Mouse (Mus musculus) CH12F3 (cell line): ENCODE data around the gene Tbc1d8.

Experiments used
- in situ Hi-C: fragments of 300-500 bp; cut with MboI; formaldehyde crosslinking; loops from 2 replicates; pipeline ENCODE4 v1.14.3; 2020; ENCODE audit warnings: low sequenced_read_pairs

Tbc1d8 gene

DNA sequence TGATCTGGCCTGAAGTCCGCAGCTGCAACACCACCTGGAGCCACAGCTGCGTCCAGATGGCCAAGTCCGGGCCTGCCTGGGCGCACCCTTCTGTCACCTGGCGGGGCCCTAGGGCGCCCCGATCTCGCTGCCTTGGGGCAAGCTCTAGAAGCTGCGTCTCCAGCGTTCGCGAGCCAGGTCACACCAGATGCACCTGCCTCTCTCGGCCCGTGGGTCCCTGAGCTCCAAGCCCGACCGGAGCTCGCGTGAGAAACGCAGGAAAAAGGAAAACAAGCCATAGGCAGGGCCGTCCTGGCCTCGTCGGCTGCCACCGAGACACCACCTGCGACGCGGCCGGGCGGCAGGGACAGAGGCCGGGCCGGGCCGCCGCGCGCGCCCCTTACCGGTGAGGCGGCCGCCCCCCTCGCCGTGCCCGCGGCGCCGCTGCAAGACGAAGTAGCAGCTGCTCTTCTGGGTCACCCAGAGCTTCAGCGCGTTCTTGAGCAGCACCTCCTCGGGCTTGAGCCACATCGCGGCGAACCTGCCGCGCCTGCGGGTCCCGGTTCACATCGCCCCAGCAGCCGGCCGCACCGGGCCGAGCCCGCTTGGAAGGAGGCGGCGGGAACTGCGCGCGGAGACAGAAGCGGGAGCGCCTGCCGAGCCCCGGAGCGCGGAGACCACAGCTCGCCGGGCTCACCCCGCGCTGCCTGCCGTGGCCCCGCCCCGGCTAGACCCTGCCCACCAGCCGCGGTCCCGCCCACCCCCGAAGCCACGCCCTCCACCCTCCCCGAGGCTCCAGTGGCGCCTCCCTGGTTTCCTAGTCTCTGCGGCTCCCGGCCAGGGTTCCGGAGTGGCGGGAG, at the start of gene Tbc1d8:
Tbc1d8 (minus strand) TSS at position 699 of the 839 bp plus-strand sequence.
- in situ Hi-C loops, result no loop called here

DNA sequence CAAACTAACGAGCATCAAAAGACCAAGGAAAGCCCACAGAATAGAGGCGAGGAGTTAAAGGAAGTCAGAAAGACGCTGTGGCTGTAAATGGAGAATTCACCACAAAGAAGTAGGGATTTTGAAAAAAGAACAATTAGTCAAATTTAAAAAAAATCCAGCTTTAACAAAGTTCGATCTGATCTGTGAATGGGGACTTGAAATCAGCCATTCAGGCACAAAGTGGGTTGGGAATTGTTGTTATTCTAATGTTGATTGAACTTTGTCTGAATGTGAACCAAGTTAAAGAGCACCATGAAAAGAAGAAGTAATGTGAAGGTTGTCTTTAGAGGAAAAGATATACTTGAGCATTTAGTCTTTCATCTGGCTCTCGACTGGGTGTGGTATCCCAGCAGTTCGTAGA, 49.8 kb upstream of the Tbc1d8 start:
- in situ Hi-C loops, result loop anchor here (5.0 kb wide), 1 partner anchor 516 kb away; no protein-coding TSS in a partner anchor

DNA sequence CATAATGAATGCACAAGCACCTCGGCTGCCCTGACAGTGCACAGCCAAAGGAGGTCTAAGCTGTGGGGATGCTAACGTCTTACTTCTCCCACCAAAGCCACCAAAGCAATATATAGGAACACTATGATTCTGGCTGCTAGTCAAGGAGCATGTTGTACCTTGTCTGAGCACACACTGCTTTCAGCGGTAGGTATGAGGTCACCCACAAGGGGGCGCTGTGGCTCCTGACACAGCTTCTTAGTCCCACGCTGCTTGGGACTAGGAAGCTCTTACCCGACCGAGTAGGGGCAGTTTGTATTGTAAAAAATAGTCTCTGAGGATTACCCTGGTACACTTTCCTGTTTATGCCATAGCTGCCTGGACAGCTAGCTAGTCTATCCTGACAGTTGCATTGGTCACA, 48.9 kb upstream of the Tbc1d8 start:
- in situ Hi-C loops, result loop anchor here (5.0 kb wide), 1 partner anchor 515 kb away; no protein-coding TSS in a partner anchor

DNA sequence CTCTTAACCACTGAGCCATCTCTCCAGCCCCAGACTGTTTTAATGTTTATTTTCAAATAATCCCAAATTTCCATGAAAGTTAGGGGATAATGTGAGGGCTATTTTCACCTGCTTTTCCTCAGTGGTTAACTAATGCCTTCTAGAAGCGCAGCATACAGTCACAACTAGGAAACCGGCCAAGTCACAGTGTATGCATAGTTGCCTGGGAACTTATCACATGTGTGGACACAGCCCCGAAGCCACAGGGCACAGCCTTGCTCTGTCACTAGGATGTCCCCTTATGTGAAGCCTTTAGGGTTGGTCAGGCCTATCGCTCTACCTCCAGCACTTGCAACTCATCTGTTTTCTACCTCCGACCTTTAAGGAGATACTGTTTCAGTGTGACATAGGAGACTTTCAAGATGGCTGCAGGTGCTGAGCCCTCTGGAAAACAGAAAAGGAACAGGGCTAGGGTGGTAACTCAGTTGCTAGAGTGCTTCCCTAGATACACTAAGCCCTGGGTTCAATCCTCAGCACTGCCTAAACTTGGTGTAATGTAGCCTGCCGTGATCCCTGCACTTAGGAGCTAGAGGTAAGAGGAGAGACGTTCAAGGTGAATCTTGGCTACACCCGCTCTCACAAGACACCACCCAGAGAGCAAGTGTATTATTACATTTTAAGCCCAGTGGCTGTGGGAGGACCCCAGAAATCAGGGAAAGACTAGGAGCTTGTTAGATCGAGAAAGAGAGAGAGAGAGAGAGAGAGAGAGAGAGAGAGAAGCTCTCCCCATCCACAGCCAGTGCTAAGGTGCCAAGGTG, 48.0 kb upstream of the Tbc1d8 start:
- in situ Hi-C loops, result loop anchor here (5.0 kb wide), 1 partner anchor 514 kb away; no protein-coding TSS in a partner anchor

DNA sequence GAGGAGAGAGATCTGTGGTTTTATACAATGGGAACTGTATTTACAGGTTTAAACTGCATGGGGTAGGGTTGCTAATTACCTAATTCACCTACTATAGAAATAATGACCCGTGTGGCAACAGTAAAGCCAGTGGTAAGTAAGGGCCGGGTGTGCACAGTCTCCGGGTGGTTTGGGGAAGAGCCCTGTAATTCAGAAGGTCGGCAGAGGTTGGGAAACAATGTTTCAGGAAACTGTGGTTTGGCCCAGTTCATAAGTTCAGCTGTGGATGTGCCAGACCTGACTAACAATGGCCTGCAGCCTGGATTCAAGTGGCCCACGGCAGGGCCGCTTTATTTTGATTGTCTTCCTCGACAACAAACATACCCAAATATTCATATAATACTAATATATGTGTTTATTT, 47.2 kb upstream of the Tbc1d8 start:
- in situ Hi-C loops, result loop anchor here (5.0 kb wide), 1 partner anchor 513 kb away; no protein-coding TSS in a partner anchor

DNA sequence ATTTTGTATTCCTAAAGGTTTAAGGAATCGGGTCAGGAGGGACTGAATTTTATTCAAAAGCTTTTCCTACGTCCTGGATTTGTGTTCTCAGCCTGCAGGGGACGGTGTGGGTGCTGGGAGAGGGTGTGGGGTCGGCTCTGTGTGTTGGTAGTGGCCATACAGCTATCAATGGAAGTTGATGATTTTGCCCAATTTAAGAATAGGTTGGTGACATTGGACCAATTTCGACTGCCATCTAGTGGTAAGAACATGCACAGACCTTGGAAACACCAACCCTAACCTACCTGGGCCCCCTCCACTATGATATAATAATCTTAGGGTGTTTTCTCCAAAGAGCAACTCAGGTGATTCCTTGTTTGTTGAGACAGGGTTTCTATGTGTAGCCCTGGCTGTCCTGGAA, 44.0 kb upstream of the Tbc1d8 start:
- in situ Hi-C loops, result no loop called here

DNA sequence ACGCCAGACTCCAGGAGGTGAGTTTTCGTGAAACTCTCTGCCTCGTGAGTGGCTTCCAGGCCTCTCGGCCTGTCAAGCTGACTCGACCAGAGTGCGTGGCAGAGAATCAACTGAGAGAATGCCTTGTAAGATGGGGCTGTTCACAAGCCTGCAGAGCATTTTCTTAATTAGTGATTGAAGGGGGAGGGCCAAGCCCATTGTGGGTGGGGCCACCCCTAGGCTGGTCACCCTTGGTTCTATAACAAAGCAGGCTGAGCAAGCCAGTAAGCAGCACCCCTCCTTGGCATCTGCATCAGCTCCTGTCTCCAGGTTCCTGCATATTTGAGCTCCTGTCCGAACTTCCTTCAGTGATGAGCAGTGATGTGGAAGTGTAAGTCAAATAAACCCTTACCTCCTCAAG, 42.8 kb upstream of the Tbc1d8 start:
- in situ Hi-C loops, result no loop called here

DNA sequence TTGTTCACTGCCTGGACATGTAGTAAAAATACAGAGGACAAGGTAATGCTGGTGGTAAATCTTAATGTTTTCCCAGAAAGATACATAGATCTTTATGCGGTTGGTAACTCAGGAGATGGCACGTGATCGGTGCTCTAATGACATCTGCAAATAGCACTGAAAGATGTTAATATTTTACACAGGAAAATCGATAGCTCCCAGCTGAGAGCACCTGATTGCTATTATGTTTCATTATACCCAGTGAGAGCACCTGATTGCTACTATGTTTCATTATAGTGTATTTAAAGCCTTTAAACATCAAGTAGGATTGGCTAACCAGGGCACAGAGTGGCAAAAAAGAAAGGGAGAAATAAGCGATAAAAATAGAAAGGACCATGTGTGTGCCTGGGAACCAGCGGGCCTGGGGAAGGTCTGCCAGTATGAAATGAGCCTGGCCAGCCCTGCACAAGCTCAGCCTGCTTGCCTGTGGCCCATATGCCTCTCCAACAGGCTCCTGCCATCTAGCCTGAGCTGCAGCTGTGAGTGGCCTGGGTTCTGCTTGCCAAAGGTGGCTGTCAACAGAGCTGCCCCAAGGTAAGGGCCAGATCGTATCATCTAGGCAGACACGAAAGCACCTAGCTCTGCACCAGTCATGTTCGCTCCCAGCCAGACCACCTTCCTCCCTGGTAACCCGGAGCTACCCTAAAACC, 36.9 kb upstream of the Tbc1d8 start:
- in situ Hi-C loops, result no loop called here

DNA sequence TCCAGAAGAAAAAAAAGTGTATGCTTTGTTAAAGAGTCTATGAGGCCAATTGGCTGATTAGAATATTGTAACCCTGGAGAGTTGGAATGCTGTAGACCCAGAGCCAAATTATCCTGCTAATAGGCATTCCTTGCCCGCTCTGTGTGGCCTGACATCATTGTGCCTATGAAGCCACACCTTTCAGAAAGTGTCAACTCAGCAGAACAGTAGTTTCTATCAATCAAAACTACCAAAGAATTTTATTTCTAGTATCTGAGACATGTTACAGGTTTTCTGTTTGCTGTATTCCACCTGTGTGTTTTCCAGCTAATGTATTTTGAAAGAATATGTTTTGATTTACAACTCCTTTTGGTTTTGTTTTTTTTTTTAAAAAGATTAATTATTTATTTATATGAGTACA, 33.6 kb upstream of the Tbc1d8 start:
- in situ Hi-C loops, result no loop called here

DNA sequence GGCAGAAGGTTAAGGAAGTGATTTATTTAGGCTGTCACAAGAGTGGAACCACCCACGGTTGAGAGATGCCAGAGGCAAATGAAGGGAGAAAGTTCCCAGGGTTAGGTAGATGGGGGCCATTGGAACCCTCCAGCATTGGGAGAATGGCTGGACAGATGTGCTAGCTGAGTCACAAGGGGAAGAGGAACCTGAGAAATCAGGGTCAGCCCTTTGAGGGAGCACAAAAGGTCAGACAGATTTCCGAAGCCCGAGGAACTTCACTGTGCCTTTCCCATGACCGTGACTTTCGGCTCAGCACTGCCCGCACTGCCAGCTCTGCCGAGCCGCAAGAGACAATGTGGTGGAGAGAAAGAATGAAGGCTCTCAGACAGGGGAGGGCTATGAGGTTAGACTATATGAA, 33.2 kb upstream of the Tbc1d8 start:
- in situ Hi-C loops, result no loop called here

DNA sequence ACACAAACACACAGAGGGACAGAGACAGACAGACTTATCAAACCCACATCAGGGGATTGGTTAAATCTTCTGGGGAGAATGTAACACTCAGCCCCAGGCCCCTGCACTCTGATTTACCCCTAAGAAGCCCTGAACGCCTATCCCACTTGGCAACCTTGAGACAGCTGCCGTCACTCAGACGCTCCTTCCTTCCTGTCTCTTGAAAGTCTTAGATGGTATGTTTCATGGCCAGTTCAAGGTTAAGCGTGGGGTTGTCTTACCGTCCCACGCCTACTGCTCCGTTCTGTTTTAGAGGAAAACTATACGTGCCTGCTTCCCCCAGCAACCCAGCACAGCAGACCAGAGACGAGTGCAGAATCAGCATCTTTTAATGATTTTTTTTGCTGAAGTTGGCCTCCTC, 27.0 kb upstream of the Tbc1d8 start:
- in situ Hi-C loops, result loop anchor here (10.0 kb wide), 1 partner anchor 111 kb away; no protein-coding TSS in a partner anchor

DNA sequence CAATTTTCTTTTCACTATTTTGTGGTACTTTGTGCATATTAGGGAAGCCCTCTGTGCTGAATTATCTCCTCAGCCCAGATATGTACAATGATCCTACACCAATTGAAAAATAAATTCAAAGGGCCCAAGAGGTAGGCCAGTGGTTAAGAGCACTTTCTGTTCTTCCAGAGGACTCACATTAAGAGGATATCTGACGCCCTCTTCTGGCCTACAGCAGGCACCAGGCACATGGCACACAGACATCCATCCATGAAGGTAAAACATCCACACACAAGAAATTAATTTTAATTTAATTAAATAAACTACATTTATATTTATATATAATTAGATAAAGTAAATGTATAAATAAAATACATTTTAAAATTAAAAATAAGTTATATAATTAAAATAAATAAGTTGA, 25.7 kb upstream of the Tbc1d8 start:
- in situ Hi-C loops, result loop anchor here (10.0 kb wide), 1 partner anchor 109 kb away; no protein-coding TSS in a partner anchor

DNA sequence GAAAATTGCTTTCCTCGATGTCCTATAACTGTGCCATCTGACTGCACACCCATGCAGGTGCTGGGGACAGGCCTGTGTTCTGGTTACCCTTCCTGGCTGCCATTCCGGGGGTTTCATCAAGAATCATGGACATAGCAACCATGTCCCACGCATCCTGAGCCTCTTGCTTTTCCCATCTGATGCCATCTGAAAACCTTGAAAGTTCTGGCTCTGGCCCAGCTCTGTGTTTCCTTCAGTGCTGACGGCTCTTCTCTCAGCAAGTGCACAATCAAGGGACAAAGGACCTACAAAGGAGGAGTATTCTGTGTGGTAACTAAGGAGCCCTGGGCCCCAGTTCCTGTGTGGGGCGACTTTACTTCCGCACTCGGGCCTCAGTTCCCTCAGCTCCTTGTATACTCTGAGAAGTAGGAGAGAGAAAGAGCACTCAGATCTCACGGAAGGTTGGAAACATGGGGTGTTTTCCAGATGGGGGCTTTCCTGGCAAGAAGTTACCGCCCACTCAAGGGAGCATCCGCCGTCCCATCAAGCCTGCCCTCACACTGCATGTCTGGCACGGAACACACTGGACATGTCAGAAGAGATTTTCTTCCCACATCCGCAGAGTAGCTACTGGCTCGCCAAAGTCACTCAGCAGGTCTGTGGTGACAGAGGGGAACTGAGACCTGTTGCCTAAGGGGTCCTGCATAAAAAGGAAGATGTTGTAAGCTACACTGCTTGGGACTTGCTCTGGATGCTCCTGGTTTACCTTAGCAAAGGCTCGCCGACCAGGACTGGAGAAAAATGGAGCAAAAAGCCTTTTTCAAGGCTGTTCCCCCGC, 24.5 kb upstream of the Tbc1d8 start:
- in situ Hi-C loops, result loop anchor here (10.0 kb wide), 1 partner anchor 108 kb away; no protein-coding TSS in a partner anchor

DNA sequence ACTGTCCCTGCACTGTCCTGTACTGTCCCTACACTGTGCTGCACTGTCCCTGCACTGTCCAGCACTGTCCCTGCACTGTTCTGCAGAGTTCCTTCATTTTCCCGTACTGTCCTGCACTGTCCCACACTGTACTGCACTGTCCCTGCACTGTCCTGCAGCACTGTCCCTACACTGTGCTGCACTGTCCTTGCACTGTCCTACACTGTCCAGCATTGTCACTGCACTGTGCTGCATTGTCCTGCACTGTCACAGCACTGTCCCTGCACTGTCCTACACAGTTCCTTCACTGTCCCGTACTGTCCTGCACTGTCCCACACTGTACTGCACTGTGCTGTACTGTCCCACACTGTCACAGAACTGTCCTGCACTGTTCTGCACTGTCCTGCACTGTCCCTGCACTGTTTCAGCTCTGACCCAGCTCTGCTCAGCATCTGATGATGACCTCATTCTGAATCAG, 21.0 kb upstream of the Tbc1d8 start:
- in situ Hi-C loops, result no loop called here

DNA sequence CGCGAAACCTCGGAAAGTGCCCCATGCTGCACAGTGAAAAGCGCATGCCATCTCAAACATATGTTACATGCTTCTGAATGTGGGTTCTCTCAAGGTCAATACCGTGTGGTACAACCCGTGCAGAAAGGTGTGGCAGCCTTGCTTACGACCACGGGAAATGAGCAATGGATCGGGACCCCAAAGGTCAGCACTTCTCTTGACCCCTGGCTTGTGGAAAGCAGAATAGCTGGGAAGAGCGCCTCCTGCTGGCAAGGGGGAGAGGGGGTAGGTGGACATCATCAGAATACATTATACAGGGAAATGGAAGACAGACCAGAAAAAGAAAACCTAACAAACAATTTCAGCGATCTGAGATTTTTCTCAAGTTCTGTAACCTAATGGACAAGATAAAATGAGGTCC, 19.2 kb upstream of the Tbc1d8 start:
- in situ Hi-C loops, result no loop called here

DNA sequence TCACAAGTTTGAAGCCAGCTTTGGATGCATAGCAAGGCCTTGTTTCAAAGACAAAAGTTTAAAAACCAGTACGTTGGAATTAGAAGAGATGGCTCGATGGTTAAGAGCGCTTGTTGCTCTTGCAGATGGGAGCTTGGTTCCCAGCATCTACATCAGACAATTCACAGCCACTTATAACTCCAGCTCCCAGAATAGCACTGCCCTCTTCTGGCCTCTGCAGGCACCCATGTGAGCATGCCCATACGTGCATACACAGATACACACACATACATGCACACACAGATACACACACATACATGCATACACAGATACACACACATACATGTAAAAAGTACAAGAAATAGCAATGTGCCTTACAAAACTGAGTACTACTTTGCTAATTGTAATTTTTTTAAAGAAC, 18.4 kb upstream of the Tbc1d8 start:
- in situ Hi-C loops, result no loop called here

DNA sequence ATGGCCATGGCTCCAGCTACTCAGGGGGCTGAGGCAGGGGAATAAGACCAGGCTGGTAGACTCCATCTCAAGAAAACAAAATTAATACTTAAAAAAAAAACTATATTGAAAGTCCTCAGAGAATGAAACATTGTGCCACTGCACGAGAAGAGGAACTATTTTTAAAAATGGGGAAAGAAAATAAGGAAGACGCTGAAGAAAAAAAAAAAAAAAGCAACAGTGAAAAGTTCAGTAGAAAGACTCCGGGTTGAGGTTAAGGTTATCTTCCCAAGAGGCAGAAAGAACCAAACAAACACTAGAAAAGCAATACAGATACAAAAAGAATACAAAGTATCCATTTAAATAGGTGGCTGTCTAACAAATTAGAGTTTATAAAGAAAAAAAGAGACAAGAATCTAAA, 15.1 kb upstream of the Tbc1d8 start:
- in situ Hi-C loops, result no loop called here

DNA sequence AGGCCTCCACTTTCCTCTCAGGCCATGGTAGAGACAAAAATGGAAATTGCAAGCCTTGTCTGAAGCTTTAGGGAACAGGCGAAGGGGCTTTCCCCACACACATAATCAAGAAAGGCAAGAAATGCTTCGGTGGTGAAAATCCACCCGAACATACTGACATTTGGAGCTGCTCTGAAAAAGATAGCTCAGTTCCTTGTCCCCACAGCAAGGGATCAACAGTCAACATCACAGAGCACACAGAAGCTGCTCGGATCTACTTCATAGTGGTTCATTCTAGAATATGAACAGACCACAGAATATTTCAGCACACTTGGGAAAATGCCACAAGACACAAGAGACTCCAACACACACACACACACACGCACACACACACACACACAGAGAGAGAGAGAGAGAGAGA, 14.6 kb upstream of the Tbc1d8 start:
- in situ Hi-C loops, result no loop called here

DNA sequence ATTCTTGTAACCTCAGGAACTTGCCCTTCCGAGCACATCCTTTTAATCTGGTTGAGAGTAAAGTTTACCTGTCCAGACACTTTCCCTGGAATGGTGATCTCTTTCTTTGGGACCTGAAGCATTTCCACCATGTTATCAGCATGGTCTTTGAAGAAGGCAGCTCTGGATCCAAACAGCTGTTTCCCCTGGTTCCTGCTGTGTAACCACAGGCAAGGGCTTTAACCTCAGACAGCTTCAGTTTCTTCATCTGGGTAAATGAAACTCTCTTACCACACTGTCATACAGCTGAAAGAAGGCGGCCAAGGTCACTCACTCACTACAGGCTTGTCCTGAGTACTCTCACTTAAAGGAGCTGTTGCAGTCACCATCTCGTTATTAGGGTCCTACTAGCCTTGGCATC, 8.8 kb upstream of the Tbc1d8 start:
- in situ Hi-C loops, result no loop called here

DNA sequence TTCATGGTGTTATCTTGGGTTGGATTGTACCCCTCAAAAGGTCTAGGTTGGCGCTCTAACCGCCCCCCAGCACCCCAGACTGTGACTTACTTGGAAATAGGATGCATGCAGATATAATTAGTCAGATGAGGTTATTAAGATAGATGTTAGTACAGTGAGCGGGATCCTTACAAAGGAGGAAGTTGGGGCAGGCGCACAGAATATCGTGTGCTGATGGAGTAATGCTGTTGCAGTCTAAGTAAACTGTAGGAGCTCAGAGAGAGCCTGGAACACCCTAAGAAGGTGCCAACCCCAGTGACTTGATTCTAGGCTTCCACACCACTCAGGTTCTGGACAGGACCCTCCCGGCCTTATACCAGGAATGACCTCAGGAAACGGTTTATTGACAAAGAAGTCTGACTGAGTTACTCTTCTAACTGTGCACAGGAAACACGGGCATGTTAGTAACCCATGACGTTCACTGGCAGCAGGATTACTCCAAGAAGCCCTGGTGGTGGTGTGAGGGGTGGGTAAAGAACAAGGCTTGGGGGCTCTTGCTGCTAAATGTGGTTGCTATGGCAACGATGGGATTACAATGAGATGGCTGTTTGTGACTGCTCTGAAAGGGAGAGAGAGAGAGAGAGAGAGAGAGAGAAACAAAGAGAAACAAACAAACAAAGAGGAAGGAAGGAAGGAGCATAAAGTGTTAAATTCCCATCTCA, 3.7 kb upstream of the Tbc1d8 start:
- in situ Hi-C loops, result no loop called here
